Comparison of ENCODE assay signal across 15 mouse cellular contexts in genomic region chr15:31632478-31632877, GRCm38 (mm10).
"Had no signal": no experiment of that assay in that cellular context is flagged by ENCODE, and none has a peak within 500 bp of the region (broad histone marks: within the 10 kb centered on the region; RNA-seq: fewer than 3 reads in every experiment).

No protein-coding gene starts in this region.

- H3K9me3 ChIP-seq: intestine, embryonic 15.5 days; midbrain, embryonic 15.5 days; neural tube, embryonic 12.5 days; stomach, embryonic 15.5 days had no signal

- H3K36me3 ChIP-seq: intestine, embryonic 15.5 days; limb, embryonic 13.5 days; midbrain, embryonic 15.5 days; neural tube, embryonic 12.5 days; stomach, embryonic 15.5 days had no signal

- H3K27ac ChIP-seq: intestine, embryonic 15.5 days; limb, embryonic 13.5 days; liver, embryonic 14.5 days; midbrain, embryonic 15.5 days; neural tube, embryonic 12.5 days; stomach, embryonic 15.5 days had no signal

- H3K4me1 ChIP-seq: intestine, embryonic 15.5 days; neural tube, embryonic 12.5 days had no signal

- H3K4me3 ChIP-seq: intestine, embryonic 15.5 days; limb, embryonic 13.5 days; midbrain, embryonic 15.5 days; neural tube, embryonic 12.5 days; stomach, embryonic 15.5 days had no signal

- ATAC-seq: intestine, embryonic 15.5 days; midbrain, embryonic 15.5 days had no signal

- H3K4me2 ChIP-seq: intestine, embryonic 15.5 days; limb, embryonic 13.5 days; midbrain, embryonic 11.5 days; midbrain, embryonic 15.5 days; neural tube, embryonic 12.5 days; stomach, embryonic 15.5 days had no signal

- H3K9ac ChIP-seq: intestine, embryonic 15.5 days; limb, embryonic 13.5 days; liver, embryonic 14.5 days; midbrain, embryonic 15.5 days; neural tube, embryonic 12.5 days; stomach, embryonic 15.5 days had no signal

- H3K27me3 ChIP-seq: intestine, embryonic 15.5 days; limb, embryonic 13.5 days; midbrain, embryonic 15.5 days; neural tube, embryonic 12.5 days; stomach, embryonic 15.5 days had no signal

- DNase-seq: kidney, adult 2 months; kidney, postnatal 25 days; left cerebral cortex, postnatal 4 days; lung, adult 18-20 months; lung, postnatal 4 days; right cerebral cortex, postnatal 14 days; thymus, adult 2 months; thymus, postnatal 25 days had no signal
